Mouse (Mus musculus) embryonic facial prominence, embryonic 10.5 days (tissue): ENCODE measurements around the gene Lhx1. TPM values are rescaled to one million over a fixed set of nuclear protein-coding genes. Genes with fewer than 3 reads are reported as not detected.

Source experiments
- DNase-seq: peaks from one replicate; pipeline ENCODE4 v3.0.0-alpha.2; 2017; ENCODE audit warnings: low spot score
- H3K27ac ChIP-seq: fragments of 300-500 bp; sonication (generic); replicated peaks from 2 replicates; pipeline ENCODE4 v1.5.1; 2016; ENCODE audit warnings: mild to moderate bottlenecking
- H3K27me3 ChIP-seq: fragments of 300-500 bp; sonication (generic); replicated peaks from 2 replicates; pipeline ENCODE4 v1.6.1; 2016; ENCODE audit warnings: low read depth, mild to moderate bottlenecking; ENCODE audit not compliant: poor library complexity, severe bottlenecking
- H3K36me3 ChIP-seq: fragments of 300-500 bp; sonication (generic); replicated peaks from 2 replicates; pipeline ENCODE4 v1.6.1; 2016; ENCODE audit warnings: mild to moderate bottlenecking, moderate library complexity
- H3K4me1 ChIP-seq: fragments of 300-500 bp; sonication (generic); 2 replicates; pipeline ENCODE4 v1.6.1; 2016
- H3K4me3 ChIP-seq: fragments of 300-500 bp; sonication (generic); 2 replicates; pipeline ENCODE4 v1.5.1; 2016; ENCODE audit warnings: mild to moderate bottlenecking, moderate library complexity
- H3K9me3 ChIP-seq: fragments of 300-500 bp; sonication (generic); 2 replicates; pipeline ENCODE4 v1.6.1; 2016; ENCODE audit warnings: mild to moderate bottlenecking
- WGBS: fragments of 180-500 bp; shearing (Covaris S2); methylation state at CpG from one replicate; pipeline ENCODE4 v1.1.7; 2016; 5-methylcytosine and 5-hydroxymethylcytosine counted together
- polyA plus RNA-seq: library from polyadenylated mRNA; unstranded; fragments of >200 nt; fragmentation: Nextera tagmentation; extraction: Ambion mirVana; gene quantifications from 2 replicates; pipeline ENCODE4 v1.2.1, GENCODE M21; 2016

Gene Lhx1
- polyA plus RNA-seq, 1 experiment from 2014 or later: 1.4 TPM

DNA sequence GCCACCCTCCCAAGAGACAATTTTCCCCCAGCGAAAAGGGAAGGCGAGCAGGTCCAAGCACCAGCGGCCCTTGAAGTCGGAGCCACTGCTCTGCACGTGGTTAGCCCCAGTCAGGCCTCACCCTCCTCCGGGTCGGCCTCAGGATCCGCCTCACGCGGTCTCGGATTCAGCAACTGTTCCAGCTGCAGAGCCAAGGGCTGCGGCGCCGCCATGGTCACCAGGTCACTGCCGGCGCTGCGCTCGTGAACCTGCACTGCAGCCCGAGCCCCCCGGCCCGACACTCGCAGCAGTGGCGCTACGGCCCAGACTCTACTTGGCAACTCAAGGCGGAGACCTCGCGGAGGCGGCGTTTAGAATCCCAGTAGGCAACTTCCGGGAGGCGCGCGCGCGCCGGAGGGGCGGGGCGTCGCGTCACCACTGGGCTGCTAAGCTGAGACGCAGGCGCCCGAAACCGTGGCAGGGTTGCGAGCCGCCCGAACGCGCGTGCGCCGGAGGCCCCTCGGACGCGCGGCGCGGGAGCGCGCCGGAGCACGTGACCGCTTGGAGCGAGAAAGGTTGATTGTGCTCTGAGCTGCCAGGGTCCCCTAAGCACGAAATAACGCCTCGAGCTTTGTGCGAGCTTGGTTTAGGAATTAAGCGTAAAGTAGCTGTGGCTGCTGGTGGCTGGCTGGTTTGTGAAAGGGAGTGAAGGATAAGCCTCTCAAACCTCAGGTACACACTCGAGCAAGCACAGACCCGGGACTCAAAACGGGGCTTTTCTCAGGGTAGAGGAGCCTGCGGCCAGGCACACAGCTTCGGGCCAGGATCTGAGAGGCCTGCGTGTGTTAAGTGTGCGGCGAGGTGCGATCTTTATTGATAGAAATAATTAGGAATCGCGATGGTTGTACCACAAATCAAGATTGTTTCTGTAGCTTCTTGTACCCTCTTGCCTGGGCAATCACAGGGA is 11.9 kb downstream of the Lhx1 start, which contains the start of gene Aatf:
Gene Aatf (minus strand): TSS at position 352 of the 946 bp plus-strand sequence.
- peaks cover 27% of the 10 kb centered on the region for H3K36me3 ChIP-seq
- peak within 1 kb of the TSS; percentile 84 for H3K27ac ChIP-seq
- under 1% methylated on average over 80 of the region's 80 CpGs for WGBS
- H3K9me3 ChIP-seq: no peaks in the 10 kb centered on the region
- peak within 1 kb of the TSS; percentile 71 for H3K4me3 ChIP-seq
- peaks cover 19% of the 10 kb centered on the region for H3K4me1 ChIP-seq
- DNase-seq: peak; percentile 99
- peaks cover 46% of the 10 kb centered on the region for H3K27me3 ChIP-seq

DNA sequence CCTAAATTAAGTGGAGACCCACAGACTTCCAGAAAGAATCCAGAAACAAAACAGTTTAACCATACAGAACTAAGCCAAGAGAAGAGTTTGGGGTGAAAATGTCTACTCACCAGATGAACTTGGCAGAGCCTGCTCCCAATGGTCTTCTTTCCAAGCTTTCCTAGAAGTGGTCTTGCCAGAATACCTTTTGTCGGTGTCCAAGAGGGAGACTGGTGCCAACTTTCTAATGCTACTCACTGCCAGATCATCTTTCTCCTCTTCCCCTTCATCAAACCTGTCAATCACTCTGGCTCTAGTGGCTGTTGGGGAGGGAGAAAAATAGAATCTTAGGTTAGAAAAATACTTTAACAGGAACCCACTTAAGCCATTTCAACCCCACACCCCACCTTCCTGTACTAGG is 13.3 kb downstream of the Lhx1 start:
- no peak overlapping the region for H3K27ac ChIP-seq
- no peaks in the 10 kb centered on the region for H3K9me3 ChIP-seq
- H3K27me3 ChIP-seq: peaks cover 32% of the 10 kb centered on the region
- 92% methylated on average over 1 of the region's 1 CpGs for WGBS
- H3K4me1 ChIP-seq: peaks cover 19% of the 10 kb centered on the region
- no peak for DNase-seq
- peaks cover 39% of the 10 kb centered on the region for H3K36me3 ChIP-seq
- peak overlapping the region; percentile 71 for H3K4me3 ChIP-seq

DNA sequence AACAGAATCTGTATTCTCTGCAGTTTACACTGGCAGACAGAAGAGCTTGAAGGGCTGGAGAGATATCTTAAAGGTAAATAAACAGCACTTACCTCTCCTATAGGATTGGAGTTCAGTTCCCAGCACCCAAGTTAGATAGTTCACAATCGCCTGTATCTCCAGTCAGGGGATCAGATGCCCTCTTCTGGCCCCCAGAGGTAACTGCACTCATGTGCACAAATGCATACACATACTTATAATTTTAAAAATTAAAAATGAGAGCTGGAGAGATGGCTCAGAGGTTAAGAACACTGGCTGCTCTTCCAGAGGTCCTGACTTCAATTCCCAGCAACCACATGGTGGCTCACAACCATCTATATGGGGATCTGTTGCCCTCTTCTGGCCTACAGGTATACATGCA is 21.0 kb downstream of the Lhx1 start:
- 89% methylated on average over 1 of the region's 1 CpGs for WGBS
- Histone ChIP-seq H3K27ac (no peak overlapping the region), H3K36me3 (peaks cover 88% of the 10 kb centered on the region), H3K9me3 (peaks cover 5% of the 10 kb centered on the region; the same call in 1 of the 2 replicates), H3K27me3 (no peaks in the 10 kb centered on the region), H3K4me1 (no peaks in the 10 kb centered on the region), H3K4me3 (no peak overlapping the region)
- no peak for DNase-seq

DNA sequence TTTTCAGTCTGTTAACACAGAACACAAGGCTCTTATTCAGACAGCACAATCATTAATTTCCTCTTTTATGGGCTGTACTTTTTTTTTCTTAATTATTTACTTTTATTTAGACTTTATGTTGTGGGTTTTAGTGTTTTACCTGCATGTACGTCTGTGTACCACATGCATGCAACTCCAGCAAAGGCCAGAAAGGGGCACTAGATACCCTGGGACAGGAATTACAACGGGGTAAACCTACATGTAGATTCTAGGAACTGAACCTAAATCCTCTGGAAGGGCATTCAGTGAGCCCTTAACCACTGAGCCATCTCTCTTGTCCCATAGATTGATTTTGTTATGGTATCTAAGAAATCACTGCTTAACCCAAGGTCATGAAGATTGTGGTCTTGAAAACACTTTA is 27.4 kb downstream of the Lhx1 start:
- Histone ChIP-seq H3K36me3 (peaks cover 50% of the 10 kb centered on the region), H3K27ac (no peak overlapping the region), H3K4me1 (no peaks in the 10 kb centered on the region), H3K9me3 (no peaks in the 10 kb centered on the region), H3K4me3 (no peak overlapping the region), H3K27me3 (no peaks in the 10 kb centered on the region)
- WGBS: 70% methylated on average over 2 of the region's 2 CpGs
- DNase-seq: no peak

DNA sequence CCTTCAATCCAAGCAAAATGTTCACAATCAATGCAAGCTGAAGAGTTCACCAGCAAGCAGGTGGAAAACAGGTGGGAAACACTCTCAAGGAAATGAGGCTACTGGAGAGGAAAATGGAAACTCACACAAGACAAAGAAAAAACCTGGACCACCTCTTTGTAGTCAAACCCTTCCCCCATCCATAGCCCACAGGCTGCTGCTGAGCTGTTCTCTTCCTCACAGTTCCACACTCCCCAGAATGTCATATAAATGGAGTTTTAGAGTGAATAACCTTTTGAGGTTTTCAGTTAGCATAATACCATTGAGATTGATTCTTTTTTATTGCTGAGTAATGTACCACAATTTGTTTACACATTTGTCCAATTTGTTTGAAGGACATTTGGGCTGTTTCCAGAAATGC is 28.4 kb downstream of the Lhx1 start:
- Histone ChIP-seq H3K27ac (no peak overlapping the region), H3K36me3 (peaks cover 48% of the 10 kb centered on the region), H3K27me3 (no peaks in the 10 kb centered on the region), H3K9me3 (no peaks in the 10 kb centered on the region), H3K4me1 (no peaks in the 10 kb centered on the region), H3K4me3 (no peak overlapping the region)
- DNase-seq: no peak

DNA sequence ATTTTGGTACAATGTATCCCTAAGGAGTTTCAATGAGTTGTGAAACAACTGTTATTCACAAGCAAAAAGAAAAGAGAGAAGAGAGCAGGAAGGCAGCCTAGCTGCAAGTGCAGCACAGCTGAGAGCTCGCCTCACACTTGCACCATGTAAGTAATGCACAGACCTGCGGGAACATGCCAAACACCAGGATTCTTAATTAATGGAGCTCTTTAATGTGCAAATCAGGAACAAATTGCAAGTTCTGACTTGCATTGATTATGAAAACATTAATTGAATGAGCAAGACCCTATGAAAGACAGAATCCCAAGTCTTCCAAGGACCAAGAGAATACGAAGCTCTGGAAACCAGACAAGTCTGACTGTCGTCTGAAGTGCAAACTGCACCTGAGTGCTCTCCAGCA is 29.6 kb downstream of the Lhx1 start:
- WGBS: 84% methylated on average over 4 of the region's 4 CpGs
- no peak for DNase-seq

DNA sequence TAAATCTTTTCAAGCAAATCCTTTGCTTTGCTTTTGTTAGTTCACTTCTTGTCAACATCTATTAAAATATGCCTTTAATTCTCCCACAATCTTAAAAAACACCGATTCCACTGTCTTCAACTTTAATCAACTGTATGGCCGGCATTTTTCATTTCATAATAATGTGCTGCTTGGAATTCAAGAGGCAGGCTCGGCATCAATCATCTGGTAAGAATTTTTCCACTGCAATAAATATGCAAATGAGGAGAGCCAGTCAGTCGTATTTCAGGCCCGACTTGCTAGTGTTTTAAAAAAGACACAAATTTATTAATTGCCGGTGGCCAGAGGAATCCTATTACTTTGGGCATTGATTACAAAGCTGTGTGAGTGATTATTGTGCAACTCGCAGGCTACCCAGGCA is 43.7 kb downstream of the Lhx1 start:
- H3K27ac ChIP-seq: no peak overlapping the region

More for the DNA sequence above, 29.6 kb downstream of the Lhx1 start:
- Histone ChIP-seq H3K27me3 (no peaks in the 10 kb centered on the region), H3K27ac (no peak overlapping the region), H3K9me3 (no peaks in the 10 kb centered on the region), H3K4me1 (no peaks in the 10 kb centered on the region), H3K4me3 (no peak overlapping the region), H3K36me3 (peaks cover 51% of the 10 kb centered on the region)

DNA sequence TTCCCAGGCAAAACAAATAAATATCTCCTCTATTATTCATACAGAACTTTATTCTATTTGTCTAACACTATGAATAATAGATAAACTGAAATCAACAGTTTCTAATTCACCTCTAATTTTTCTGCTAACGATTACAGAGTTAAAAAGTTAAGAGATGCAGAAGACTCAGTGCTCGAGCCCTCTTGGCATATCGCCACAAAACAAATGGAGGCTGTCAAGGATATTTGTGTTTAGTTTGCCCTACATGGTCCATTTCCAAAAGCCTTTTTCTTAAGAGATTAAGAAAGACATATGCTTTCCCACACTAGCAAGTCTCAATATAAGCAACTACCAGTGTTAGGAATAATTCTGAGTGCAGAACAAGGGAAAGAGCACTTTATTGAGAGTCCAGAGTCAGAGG is 44.9 kb downstream of the Lhx1 start:
- Histone ChIP-seq H3K4me1 (no peaks in the 10 kb centered on the region; the same call in 1 of the 2 replicates), H3K4me3 (no peak overlapping the region), H3K27me3 (no peaks in the 10 kb centered on the region), H3K9me3 (no peaks in the 10 kb centered on the region), H3K27ac (no peak overlapping the region), H3K36me3 (no peaks in the 10 kb centered on the region)
- WGBS: 82% methylated on average over 3 of the region's 3 CpGs
- no peak for DNase-seq

More for the DNA sequence above, 43.7 kb downstream of the Lhx1 start:
- no peak overlapping the region for H3K4me3 ChIP-seq
- DNase-seq: no peak
- H3K36me3 ChIP-seq: no peaks in the 10 kb centered on the region
- no peaks in the 10 kb centered on the region; the same call in 1 of the 2 replicates for H3K4me1 ChIP-seq
- WGBS: 76% methylated on average over 7 of the region's 7 CpGs
- H3K9me3 ChIP-seq: no peaks in the 10 kb centered on the region
- no peaks in the 10 kb centered on the region for H3K27me3 ChIP-seq

DNA sequence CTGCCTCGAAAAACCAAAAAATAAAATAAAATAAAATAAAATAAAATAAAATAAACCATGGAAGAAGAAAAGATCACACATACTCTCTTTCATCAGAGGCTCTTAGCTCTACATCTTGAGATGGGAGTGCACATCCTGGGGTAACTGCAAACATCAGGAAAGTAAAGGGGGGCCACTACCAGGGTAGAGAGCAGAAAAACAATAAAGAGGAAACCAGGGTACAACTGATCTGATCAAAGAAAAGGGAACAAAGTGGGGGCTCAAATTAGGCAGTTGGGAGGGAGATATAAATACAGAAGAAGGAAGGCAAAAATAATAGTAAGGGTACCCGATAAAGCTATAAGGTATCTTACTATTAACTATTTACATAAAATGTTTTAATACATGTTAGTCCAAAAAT is 48.7 kb downstream of the Lhx1 start:
- no peak overlapping the region for H3K4me3 ChIP-seq
- no peak for DNase-seq
- H3K27me3 ChIP-seq: no peaks in the 10 kb centered on the region
- peaks cover 11% of the 10 kb centered on the region for H3K36me3 ChIP-seq
- WGBS: 88% methylated on average over 2 of the region's 2 CpGs
- H3K9me3 ChIP-seq: no peaks in the 10 kb centered on the region
- H3K4me1 ChIP-seq: no peaks in the 10 kb centered on the region; the same call in 1 of the 2 replicates
- H3K27ac ChIP-seq: no peak overlapping the region

DNA sequence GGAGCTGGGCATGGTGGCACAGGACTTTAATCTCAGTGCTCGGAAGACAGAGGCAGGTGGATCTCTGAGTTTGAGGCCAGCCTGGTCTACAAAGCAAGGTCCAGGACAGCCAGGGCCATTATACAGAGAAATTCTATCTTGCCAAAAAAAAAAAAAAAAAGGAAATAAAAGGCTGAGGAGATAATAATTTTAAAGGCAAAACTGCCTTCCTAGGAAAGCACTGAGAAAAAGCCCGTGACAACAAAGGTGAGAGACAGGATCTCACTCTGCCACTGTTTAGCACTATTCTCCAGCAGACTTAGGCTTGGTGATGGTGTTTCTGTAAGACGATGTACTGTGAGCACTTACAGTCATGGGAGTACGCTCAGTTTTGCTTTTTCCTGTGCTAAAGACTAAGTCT is 49.3 kb downstream of the Lhx1 start:
- no peak for DNase-seq
- 96% methylated on average over 4 of the region's 4 CpGs for WGBS
- Histone ChIP-seq H3K27me3 (no peaks in the 10 kb centered on the region), H3K27ac (no peak overlapping the region), H3K4me3 (no peak overlapping the region), H3K36me3 (peaks cover 15% of the 10 kb centered on the region), H3K9me3 (no peaks in the 10 kb centered on the region), H3K4me1 (no peaks in the 10 kb centered on the region; the same call in 1 of the 2 replicates)

DNA sequence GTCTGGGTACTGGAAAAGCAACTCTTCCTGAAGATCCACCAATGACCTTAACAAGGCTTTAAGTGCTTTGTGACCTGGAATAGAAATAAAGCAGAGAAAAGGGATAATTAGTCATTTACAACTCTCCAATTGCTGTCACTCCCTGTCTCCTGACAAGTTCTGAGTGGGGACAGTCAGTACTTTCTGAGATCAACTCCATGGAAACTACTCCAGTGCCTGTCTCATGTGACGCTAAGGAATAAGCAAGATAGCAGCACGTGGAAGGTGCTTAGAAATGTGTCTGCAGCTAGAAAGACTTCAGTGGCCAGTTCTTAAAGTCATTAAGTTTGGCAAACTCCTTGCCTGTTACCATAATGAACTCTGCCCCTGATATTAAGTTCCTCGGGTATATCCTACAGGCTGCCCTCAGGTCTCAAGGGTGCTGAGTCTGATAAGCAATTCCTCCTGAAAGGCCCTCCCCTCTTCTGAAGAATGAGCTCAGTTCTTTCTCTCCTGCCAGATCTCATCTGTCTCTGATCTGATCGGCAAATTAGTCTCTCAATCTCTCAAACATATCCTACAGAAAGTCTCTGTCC is 52.2 kb downstream of the Lhx1 start:
- DNase-seq: no peak

More for the DNA sequence above, 52.2 kb downstream of the Lhx1 start:
- H3K27ac ChIP-seq: no peak overlapping the region
- peaks cover 33% of the 10 kb centered on the region for H3K36me3 ChIP-seq
- H3K4me1 ChIP-seq: no peaks in the 10 kb centered on the region
- no peak overlapping the region for H3K4me3 ChIP-seq
- 84% methylated on average over 4 of the region's 4 CpGs for WGBS
- no peaks in the 10 kb centered on the region for H3K27me3 ChIP-seq
- no peaks in the 10 kb centered on the region for H3K9me3 ChIP-seq
